Mouse (Mus musculus): ENCODE results near the gene Noct. TPM values are rescaled to one million over a fixed set of nuclear protein-coding genes. Genes with fewer than 3 reads are reported as not detected.

Noct gene
- total RNA-seq, 4 experiments from 2014 or later: 32.2 to 45.2 (median 41.6) TPM

- no peak for DNase-seq (ENCODE audit: low spot score)
Observed at GRCm38 (mm10) chr3:51276421-51277111, 52.3 kb downstream of the Noct start.

GRCm38 (mm10) chr3:51277201-51278150 is 53.2 kb downstream of the Noct start:
- peak; percentile 78 for DNase-seq (ENCODE audit: low spot score)

GRCm38 (mm10) chr3:51278433-51278832 is 54.2 kb downstream of the Noct start:
- DNase-seq (ENCODE audit: low spot score): no peak

- DNase-seq (ENCODE audit: low spot score): no peak
Observed at GRCm38 (mm10) chr3:51281727-51282126, 57.5 kb downstream of the Noct start.

GRCm38 (mm10) chr3:51284375-51284774 is 60.1 kb downstream of the Noct start:
- DNase-seq (ENCODE audit: low spot score): no peak

GRCm38 (mm10) chr3:51288880-51289821 is 64.9 kb downstream of the Noct start:
- peak; percentile 85 for DNase-seq (ENCODE audit: low spot score)

- no peak for DNase-seq (ENCODE audit: low spot score)
Observed at GRCm38 (mm10) chr3:51294251-51294650, 70.0 kb downstream of the Noct start.

DNA sequence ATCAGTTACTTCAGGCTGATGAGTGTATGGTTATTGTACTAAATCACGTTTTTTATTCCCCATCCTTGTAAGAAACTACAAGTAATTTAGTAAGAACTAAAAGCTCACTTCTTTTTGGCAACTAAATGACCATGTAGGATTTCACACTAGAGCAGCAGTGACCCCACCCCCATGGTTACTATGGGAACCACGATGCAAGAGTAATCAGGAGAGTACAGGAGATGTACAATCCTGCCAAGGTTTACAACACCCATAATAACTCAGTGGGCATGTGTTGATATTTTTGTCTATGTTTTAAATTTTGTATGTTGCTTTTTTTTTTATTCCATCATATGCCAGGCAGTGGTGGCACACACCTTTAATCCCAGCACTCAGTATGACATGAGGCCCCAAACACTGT is 71.0 kb downstream of the Noct start:
- DNase-seq (ENCODE audit: low spot score): no peak

GRCm38 (mm10) chr3:51296790-51297189 is 72.5 kb downstream of the Noct start:
- no peak for DNase-seq (ENCODE audit: low spot score)

Small RNA genes within 50 kb of the gene (microRNA-seq; reads per million reads assigned to microRNA genes)
- not detected for gene Gm24282

Other genes with a start within 250 kb of the Noct start
- gene Elf2, start 116.2 kb downstream of the Noct start, total RNA-seq (2022): 10 to 100 TPM; 40.6 to 52.9 (median 50.9) TPM
- under 1 TPM; 0.22 to 0.37 (median 0.26) TPM for gene Mgarp, start 172.3 kb downstream of the Noct start, total RNA-seq (2022)
- gene Ndufc1, start 184.5 kb downstream of the Noct start, total RNA-seq (2022): 1,000 to 10,000 TPM; 1,660 to 1,731 (median 1,722) TPM
- 10 to 100 TPM; 44.6 to 56.5 (median 48.1) TPM for gene Naa15, start 190.7 kb downstream of the Noct start, total RNA-seq (2022)